Mouse (Mus musculus) neutrophil, adult 5-6 weeks (primary cell): ENCODE results near the gene Acot5. TPM values are rescaled to one million over a fixed set of nuclear protein-coding genes. Genes with fewer than 3 reads are reported as not detected.
"Not testable (repeated sequence)": the region's sequence is repeated elsewhere in the genome, so short reads cannot be mapped to it uniquely, and the experiment has no call there.

ENCODE experiments used
- ATAC-seq: fragments of 151-379, 151-347 bp; 2 replicates; pipeline ENCODE4 v1.8.0; 2017; ENCODE audit warnings: mild to moderate bottlenecking, moderate TSS enrichment; ENCODE audit not compliant: insufficient number of reproducible peaks, poor library complexity, low FRiP score, severe bottlenecking; ENCODE audit errors: extremely low read depth
- total RNA-seq: library from RNA; stranded (forward); fragments of 200-1000 nt; gene quantifications from 2 replicates; pipeline ENCODE4 v1.2.3, GENCODE M21; 2017

The Acot5 gene
- total RNA-seq, 1 experiment from 2014 or later = not detected

- ATAC-seq = no peak
Observed at GRCm38 (mm10) chr12:84053679-84054391, 15.3 kb upstream of the Acot5 start.

GRCm38 (mm10) chr12:84060946-84061345 is 8.2 kb upstream of the Acot5 start:
- ATAC-seq = peak; percentile 43; the same call in 1 of the 2 replicates

GRCm38 (mm10) chr12:84062336-84062735 is 6.8 kb upstream of the Acot5 start:
- no peak for ATAC-seq

DNA sequence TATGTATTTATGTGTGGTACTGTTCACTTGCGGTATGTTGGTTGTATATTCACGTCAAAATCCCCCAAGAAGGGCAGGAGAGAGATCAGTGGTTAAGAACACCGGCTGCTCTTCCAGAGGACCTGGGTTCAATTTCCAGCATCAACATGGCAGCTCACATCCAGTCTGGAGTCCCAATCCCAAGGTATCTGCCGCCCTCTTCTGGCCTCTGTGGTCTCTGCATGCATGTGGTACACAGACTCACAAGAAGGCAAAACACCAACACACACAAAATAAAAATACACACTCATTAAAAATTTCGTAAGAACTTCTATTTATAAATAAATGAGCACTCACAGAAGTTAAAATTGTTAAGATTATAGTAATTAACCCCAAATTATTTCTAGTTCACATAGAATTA is 5.9 kb upstream of the Acot5 start:
- ATAC-seq = no peak

DNA sequence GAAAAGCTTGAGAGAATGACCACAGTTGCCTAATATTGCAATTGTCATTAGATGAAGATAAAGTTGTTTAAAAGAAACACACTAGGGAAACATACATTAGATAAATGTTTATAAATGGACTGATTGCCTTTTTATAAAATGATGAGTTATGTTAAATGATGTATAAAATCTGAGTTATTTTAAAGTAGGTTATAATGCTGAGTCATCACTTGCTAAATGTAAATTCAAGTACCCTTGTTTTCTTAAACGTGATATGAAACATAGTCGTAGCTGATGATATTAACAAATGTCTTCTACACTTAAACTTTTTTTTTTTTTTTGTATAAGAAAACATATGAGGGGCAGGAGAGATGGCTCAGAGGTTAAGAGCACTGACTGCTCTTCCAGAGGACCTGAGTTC is 5.3 kb upstream of the Acot5 start:
- ATAC-seq = no peak

- no peak for ATAC-seq
Observed at GRCm38 (mm10) chr12:84064621-84065020, 4.5 kb upstream of the Acot5 start.

DNA sequence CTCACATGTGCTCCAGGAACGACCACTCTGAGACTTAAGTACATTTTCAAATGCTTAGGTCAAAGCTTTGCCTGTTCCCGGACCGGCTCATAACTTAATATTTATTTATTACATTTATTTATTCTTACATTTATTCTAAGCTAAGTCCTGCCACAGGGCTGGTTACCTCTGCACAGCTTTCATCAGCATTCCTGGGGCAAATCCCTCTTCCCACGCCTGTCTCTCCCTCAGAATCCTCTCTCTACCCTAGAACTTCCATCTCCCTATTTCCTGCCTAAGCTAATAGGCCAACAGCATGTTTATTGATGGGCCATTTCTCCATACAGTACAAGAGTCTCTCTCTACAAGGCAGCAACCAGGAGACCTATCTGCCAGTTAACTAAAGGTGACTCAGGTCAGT is 1.4 kb upstream of the Acot5 start:
- ATAC-seq = no peak

DNA sequence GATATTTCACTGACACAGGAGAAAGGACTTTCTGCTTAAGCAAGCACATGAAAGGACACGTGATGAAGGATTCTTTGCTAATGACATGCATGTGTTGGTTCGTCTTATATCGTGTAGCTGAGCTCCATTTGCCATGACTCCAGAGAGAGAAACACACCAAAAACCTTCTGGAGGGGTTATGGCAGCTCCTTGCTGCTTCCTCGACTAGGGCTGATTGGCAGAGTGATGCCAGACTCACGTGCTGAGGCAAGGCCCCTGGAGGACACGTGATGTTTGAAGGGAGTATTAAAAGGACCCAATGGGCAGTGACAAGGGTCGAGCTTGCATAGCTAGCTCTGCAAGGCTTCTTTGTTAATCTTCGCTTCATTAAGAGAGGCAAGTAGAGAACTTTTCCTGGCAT is 829 bp upstream of the Acot5 start:
- ATAC-seq = no peak

DNA sequence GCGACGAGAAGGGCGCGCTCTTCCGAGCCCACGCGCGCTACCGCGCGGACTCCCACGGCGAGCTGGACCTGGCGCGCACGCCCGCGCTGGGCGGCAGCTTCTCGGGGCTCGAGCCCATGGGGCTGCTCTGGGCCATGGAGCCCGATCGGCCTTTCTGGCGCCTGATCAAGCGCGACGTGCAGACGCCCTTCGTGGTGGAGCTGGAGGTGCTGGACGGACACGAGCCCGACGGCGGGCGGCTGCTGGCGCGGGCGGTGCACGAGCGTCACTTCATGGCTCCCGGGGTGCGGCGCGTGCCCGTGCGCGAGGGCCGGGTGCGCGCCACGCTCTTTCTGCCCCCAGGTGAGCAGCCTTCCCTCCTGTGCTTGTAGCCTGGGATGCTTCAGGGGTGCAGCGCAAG is 457 bp downstream of the Acot5 start:
- not testable (repeated sequence) for ATAC-seq

DNA sequence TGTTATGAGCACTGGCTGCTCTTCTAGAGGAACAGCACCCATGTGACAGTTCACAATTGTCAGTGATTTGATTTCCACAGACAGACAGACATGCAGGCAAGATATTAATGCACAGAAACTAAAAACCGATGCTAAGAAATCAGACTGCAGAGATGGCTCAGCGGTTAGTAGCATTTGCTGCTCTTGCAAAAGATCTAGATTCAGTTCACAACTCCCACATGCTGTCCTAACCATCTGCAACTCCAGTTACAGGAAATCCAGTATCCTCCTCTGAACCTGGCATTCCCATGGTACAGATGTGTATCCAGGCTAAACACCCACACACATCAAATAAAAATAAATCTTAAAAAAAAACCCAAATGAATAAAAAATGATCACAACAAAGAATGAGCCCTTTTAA is 2.6 kb downstream of the Acot5 start:
- no peak for ATAC-seq

DNA sequence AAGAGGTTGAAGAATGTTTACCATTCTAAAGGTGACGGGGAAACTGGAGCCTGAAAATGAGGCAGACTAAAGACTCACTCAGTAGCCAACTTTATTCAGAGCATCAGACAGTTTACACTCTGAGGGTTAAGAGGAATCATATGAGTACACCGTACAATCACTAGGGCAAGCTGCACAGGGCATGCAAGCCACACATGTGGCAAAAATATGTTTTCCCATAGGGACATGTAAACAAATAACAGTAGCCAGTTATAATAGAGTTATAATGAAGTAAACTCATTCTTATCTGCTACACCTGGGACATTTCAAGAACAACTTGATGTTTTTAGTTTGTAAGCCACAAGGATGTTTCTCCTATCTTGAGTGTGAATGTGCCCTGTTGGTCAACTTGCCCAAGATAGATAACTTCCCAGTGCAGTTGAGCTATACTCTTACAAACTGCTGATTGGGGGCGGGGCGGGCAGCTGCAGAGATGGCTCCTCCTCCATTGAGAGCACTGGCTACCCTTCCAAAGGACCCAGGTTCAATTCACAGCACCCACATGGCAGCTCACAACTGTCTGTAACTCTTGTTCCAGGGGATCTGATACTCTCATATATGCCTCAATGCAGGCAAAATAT is 8.4 kb downstream of the Acot5 start:
- no peak for ATAC-seq

DNA sequence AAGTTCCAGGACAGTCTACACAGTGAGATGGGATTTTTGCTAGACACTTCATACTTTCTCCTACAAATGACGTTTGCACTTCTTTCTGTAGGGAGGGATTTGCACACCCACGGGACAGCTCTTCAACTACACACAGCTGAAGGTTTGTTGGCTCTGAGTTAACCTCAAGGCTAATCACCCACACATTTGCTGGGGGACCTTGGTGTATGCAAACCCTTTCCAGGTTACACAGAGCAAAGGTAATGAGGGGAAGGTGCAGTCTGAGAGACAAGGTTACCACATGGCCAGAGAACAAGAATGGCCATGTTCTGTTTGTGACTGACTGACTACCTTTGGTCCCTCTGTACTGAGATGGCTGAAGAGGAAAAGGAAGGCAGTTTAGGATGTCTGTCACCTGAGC is 14.7 kb downstream of the Acot5 start:
- no peak for ATAC-seq

GRCm38 (mm10) chr12:84084581-84084980 is 15.5 kb downstream of the Acot5 start:
- no peak for ATAC-seq

DNA sequence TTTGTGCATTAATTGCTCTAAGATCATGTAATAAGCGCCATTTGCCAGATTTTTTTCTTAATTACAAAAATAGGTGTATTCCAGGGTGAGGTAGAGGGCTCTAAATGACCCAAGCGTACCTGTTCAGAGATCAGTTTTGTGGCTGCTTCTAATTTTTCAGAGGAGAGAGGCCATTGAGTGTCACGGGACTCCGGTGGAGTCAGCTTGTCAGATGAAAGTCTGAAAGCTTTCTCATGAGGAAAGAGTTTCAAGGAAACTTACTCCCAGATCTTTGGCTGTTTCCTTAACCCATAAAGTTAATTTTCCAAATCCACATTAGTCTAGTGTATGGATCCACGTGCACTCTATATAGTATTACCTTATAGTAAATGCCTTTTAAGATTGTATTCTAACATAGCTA is 25.5 kb downstream of the Acot5 start:
- not testable (repeated sequence) for ATAC-seq

DNA sequence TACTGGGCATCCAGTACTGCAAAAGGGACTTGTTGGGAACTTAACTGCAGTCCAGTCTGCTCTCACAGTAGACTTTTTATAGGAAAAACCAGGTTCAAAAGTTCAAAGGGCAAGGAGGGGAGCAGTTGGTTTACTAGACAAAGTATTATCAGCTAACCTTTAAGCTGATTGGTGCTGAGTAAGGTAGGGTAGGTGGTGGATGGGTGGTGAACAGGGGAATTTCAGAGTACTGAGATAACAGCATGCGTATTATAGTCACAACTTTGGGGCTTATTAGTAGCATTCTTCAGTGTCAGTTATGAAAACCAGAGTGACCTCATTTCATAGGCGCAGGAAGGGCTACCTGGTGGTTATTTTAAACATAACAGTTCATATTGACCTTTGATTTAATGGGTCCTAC is 30.5 kb downstream of the Acot5 start:
- ATAC-seq = no peak

- no peak for ATAC-seq
Observed at GRCm38 (mm10) chr12:84100071-84100470, 30.9 kb downstream of the Acot5 start.

DNA sequence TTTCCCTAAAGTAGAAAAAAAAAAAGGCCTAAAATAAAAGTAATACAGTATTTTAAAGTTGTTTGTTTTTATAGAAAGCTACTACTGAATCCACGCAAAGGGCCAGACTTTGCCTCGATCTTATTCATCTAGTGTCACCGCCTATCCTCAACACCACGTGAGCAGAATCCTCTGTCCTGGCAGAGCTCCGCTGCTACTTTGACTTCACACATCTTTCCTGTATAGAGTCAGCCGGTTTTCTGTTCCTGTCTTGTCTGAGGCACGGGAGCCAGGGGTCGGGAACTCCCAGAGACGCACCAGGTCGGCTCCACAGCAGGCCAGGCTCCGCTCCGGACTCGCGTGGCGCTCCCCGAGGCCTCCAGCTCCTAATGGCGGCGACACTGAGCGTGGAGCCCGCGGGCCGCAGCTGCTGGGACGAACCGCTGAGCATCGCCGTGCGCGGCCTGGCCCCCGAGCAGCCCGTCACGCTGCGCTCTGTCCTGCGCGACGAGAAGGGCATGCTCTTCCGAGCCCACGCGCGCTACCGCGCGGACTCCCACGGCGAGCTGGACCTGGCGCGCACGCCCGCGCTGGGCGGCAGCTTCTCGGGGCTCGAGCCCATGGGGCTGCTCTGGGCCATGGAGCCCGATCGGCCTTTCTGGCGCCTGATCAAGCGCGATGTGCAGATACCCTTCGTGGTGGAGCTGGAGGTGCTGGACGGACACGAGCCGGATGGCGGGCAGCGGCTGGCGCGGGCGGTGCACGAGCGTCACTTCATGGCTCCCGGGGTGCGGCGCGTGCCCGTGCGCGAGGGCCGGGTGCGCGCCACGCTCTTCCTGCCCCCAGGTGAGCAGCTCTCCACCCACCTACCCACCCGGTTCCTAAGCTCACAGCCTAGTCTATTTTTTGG is 31.7 kb downstream of the Acot5 start, which contains the start of gene Acot6:
TSS of gene Acot6 (plus strand) at position 51 of the 889 bp plus-strand sequence.
- ATAC-seq = not testable (repeated sequence)

- no peak for ATAC-seq
Observed at GRCm38 (mm10) chr12:84101493-84101845, 32.3 kb downstream of the Acot5 start.

GRCm38 (mm10) chr12:84107012-84107411 is 37.9 kb downstream of the Acot5 start:
- ATAC-seq = no peak

- ATAC-seq = no peak
Observed at GRCm38 (mm10) chr12:84107692-84108091, 38.6 kb downstream of the Acot5 start.
